Mouse (Mus musculus) heart, postnatal 0 days (tissue): ENCODE results near the gene Hsf2bp.

Experiments used
- CTCF ChIP-seq: IDR thresholded peaks from 2 replicates; pipeline ENCODE4 v1.5.1; 2016; ENCODE audit warnings: antibody characterized with exemption, control low read depth, low read depth
- EP300 ChIP-seq: IDR thresholded peaks from 2 replicates; pipeline ENCODE4 v1.6.1; 2016; ENCODE audit warnings: antibody characterized with exemption, low read depth

GRCm38 (mm10) chr17:31912387-31912786, 123.8 kb downstream of the Hsf2bp start:
- TF ChIP-seq CTCF (no peak), EP300 (no peak)
